Comparison of ENCODE assay signal across 8 mouse cellular contexts in genomic region chr13:32411287-32411935, GRCm38 (mm10).
DNase-seq lines count a peak whose midpoint lies in the region; ATAC-seq and TF ChIP-seq lines count a peak whose summit lies in the region.

No protein-coding gene starts in this region.

- H3K4me2 ChIP-seq in kidney, postnatal 0 days (ENCODE audit: low read length) = no peak overlapping the region
- H3K4me2 ChIP-seq in liver, embryonic 14.5 days (ENCODE audit: low read depth) = no peak overlapping the region

- no peaks in the 10 kb centered on the region for H3K36me3 ChIP-seq in kidney, postnatal 0 days (ENCODE audit: insufficient read depth, low read length)
- H3K36me3 ChIP-seq in liver, embryonic 14.5 days (replicated peaks; ENCODE audit: control insufficient read depth, insufficient read depth, low read depth) = no peaks in the 10 kb centered on the region

- no peak overlapping the region for H3K4me3 ChIP-seq in kidney, postnatal 0 days (replicated peaks; ENCODE audit: low read depth, low read length)
- no peak overlapping the region for H3K4me3 ChIP-seq in liver, embryonic 14.5 days (ENCODE audit: insufficient read depth in 1 of 2, low read depth in 2 of 2, low read length in 2 of 2)

- DNase-seq in CD4-positive helper T cell, adult 2 months (ENCODE audit: low read depth, low spot score) = peak; percentile 31
- DNase-seq in adrenal gland, adult 2 months = peak; percentile 72
- peak; percentile 51 for DNase-seq in embryo, embryonic 9.5 days (ENCODE audit: extremely low spot score)
- DNase-seq in heart, adult 9 months (ENCODE audit: low spot score in 2 of 2) = peak; percentile 60 to 76
- DNase-seq in kidney, postnatal 0 days (ENCODE audit: low spot score) = peak; percentile 84
- DNase-seq in liver, embryonic 14.5 days (ENCODE audit: low read depth in 3 of 3, low spot score in 3 of 3) = peak; percentile 9 to 20 (median 9)
- DNase-seq in ovary, postnatal 14 days (ENCODE audit: low spot score) = peak; percentile 67
- DNase-seq in thymus, postnatal 10 days (ENCODE audit: low spot score in 2 of 2) = peak; percentile 5 to 59

- no peak for ATAC-seq in kidney, postnatal 0 days (replicated peaks; ENCODE audit: low FRiP score, low read depth)
- no peak for ATAC-seq in liver, embryonic 14.5 days (ENCODE audit: insufficient read depth)

- no peaks in the 10 kb centered on the region for H3K27me3 ChIP-seq in kidney, postnatal 0 days (ENCODE audit: insufficient read depth, low read length)
- H3K27me3 ChIP-seq in liver, embryonic 14.5 days (ENCODE audit: control insufficient read depth, insufficient read depth, low read length) = no peaks in the 10 kb centered on the region

- TF ChIP-seq EP300 in liver, embryonic 14.5 days (IDR thresholded peaks at IDR 0.05; ENCODE audit: low read depth) = no peak

- H3K9ac ChIP-seq in kidney, postnatal 0 days (ENCODE audit: low read depth, low read length) = no peak overlapping the region
- no peak overlapping the region for H3K9ac ChIP-seq in liver, embryonic 14.5 days (replicated peaks)

- H3K9me3 ChIP-seq in kidney, postnatal 0 days (replicated peaks; ENCODE audit: low read length) = no peaks in the 10 kb centered on the region
- no peaks in the 10 kb centered on the region for H3K9me3 ChIP-seq in liver, embryonic 14.5 days (ENCODE audit: control insufficient read depth, low read length)

- peak; percentile 96 for TF ChIP-seq CTCF in kidney, postnatal 0 days (IDR thresholded peaks at IDR 0.05; ENCODE audit: low read depth)
- peak; percentile 79 for TF ChIP-seq CTCF in liver, embryonic 14.5 days (IDR thresholded peaks at IDR 0.05; ENCODE audit: low read depth)

- 44% methylated on average over 14 of the region's 14 CpGs for WGBS in kidney, postnatal 0 days
- WGBS in liver, embryonic 14.5 days (ENCODE audit: insufficient replicate concordance) = 40% methylated on average over 14 of the region's 14 CpGs

- no peaks in the 10 kb centered on the region for H3K4me1 ChIP-seq in kidney, postnatal 0 days (replicated peaks; ENCODE audit: insufficient read depth, low read length)
- H3K4me1 ChIP-seq in liver, embryonic 14.5 days (replicated peaks; ENCODE audit: control insufficient read depth in 2 of 2, insufficient read depth in 2 of 2, low read length in 1 of 2) = no peaks in the 10 kb centered on the region

- no peak overlapping the region for H3K27ac ChIP-seq in kidney, postnatal 0 days
- no peak overlapping the region for H3K27ac ChIP-seq in liver, embryonic 14.5 days

Comparison
In these comparisons a context has a peak if more than half of its experiments do, and no peak if none do; other contexts are left out.
1. DNase-seq: peak in every context shown above with its lines; median percentile 84 in kidney, postnatal 0 days; 72 in adrenal gland, adult 2 months; 68 in heart, adult 9 months; 67 in ovary, postnatal 14 days; 51 in embryo, embryonic 9.5 days; 32 in thymus, postnatal 10 days; 31 in CD4-positive helper T cell, adult 2 months; 9 in liver, embryonic 14.5 days.